Mouse (Mus musculus) telencephalon, adult 2 months (tissue): ENCODE data around the gene Ereg.

Experiments
- DNase-seq: peaks from one replicate; pipeline ENCODE4 v3.0.0-alpha.2; 2011; ENCODE audit warnings: low read depth, low spot score

The Ereg gene

GRCm38 (mm10) chr5:91111019-91111418 lies 36.6 kb downstream of the Ereg start:
- DNase-seq = no peak

GRCm38 (mm10) chr5:91113967-91114366 lies 39.5 kb downstream of the Ereg start:
- no peak for DNase-seq

- no peak for DNase-seq
Observed at GRCm38 (mm10) chr5:91114574-91114973, 40.2 kb downstream of the Ereg start.

DNA sequence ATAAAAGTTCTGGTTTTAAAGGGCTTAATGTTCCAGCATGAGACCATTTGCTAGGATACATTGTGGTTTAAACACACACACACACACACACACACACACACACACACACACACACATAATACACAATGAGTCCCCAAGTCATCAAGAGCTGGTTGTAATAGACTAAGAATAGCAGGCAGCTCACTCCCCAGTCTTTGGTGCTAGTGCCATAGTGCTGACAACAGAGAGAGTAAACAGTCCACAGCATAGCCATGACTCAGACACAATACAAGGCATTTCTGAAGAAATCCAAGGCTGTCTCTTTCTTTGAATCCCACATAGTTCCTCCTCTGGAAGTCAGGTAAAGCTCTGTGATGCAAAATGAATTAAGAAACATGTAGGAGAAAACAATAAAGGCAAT lies 44.2 kb downstream of the Ereg start:
- no peak for DNase-seq

DNA sequence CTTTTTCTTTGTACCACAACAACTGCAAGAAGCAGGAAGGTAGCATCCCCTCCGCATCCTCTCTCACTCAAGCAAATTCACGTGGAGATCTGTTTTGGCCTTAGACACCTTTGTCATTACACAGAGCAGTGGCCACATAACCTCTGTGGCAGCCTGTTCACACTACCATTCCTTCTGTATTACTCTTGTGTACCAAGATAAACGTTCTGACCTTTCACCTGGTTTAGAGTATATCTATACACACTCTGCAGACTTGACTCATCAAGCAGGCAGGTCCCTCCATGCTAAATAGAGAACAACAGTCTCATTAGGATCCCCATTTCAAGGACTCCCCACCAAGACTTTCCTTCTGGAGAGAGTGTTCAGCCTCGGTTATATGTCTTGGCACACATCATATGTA lies 49.0 kb downstream of the Ereg start:
- DNase-seq = no peak

GRCm38 (mm10) chr5:91124140-91124539 lies 49.7 kb downstream of the Ereg start:
- no peak for DNase-seq

GRCm38 (mm10) chr5:91126623-91127022 lies 52.2 kb downstream of the Ereg start:
- DNase-seq = no peak

DNA sequence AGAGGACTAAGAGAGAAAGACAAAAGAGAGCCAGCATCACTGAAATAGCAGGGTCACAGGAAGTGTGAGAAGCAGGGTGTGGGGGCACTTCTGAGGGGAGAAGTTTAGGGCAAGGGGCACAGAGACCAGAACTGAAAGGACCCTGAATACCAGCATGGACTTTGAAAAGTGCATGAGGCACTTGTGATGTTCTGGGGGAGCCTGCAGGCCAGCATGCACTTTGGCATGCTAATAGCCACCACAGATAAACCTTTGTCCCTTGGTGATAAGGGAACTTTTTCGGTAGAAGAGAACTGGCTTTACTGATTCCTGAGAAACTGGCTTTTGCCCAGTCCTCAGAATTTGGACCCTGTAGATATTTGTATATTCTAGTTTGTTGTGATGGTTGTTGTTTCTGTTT lies 60.5 kb downstream of the Ereg start:
- no peak for DNase-seq

GRCm38 (mm10) chr5:91138970-91139369 lies 64.5 kb downstream of the Ereg start:
- no peak for DNase-seq

GRCm38 (mm10) chr5:91139446-91139873 lies 65.0 kb downstream of the Ereg start, which contains the start of gene Areg:
Gene Areg (plus strand): TSS chr5:91139599.
- DNase-seq = peak; percentile 13

GRCm38 (mm10) chr5:91140896-91141448 lies 66.5 kb downstream of the Ereg start:
- DNase-seq = no peak
